Mouse (Mus musculus) cerebellum, adult 2 months (tissue): Measurements from ENCODE around the gene Ltb4r2.

Experiments used
- CTCF ChIP-seq: fragments of 200-500 bp; IDR thresholded peaks from 2 replicates; pipeline ENCODE4 v1.5.1; 2011; ENCODE audit warnings: low read depth, mild to moderate bottlenecking, control low read depth, low read length, moderate library complexity, borderline replicate concordance; ENCODE audit not compliant: insufficient read depth
- POLR2A ChIP-seq: fragments of 200-500 bp; IDR thresholded peaks from 2 replicates; pipeline ENCODE4 v1.6.1; 2011; ENCODE audit warnings: low read length, control low read depth, borderline replicate concordance; ENCODE audit not compliant: insufficient read depth

- TF ChIP-seq CTCF: no peak
- TF ChIP-seq POLR2A: no peak
Observed at GRCm38 (mm10) chr14:55795380-55796163, 34.3 kb downstream of the Ltb4r2 start.
